Mouse (Mus musculus): Measurements from ENCODE around the gene Prss54. TPM values are rescaled to one million over a fixed set of nuclear protein-coding genes. Genes with fewer than 3 reads are reported as not detected.

Prss54 gene
- total and polyA plus RNA-seq, 3 experiments, result 0.22 TPM; not detected in 2

- H3K4me3 ChIP-seq (ENCODE audit: low read depth, low read length), result no peak within 1 kb of the TSS
- no peaks in the 10 kb centered on the region for H3K9me3 ChIP-seq (replicated peaks)
- TF ChIP-seq GATA1 (IDR thresholded peaks at IDR 0.05; ENCODE audit: borderline replicate concordance, low read length) (no peak), TAL1 (conservative IDR thresholded peaks at IDR 0.05; ENCODE audit: low read depth, low read length) (no peak), GATA2 (IDR thresholded peaks at IDR 0.05; ENCODE audit: borderline replicate concordance, low read depth, low read length) (no peak), POLR2AphosphoS5 (IDR thresholded peaks at IDR 0.05; ENCODE audit: insufficient replicate concordance, low read depth, low read length) (no peak), CTCF (IDR thresholded peaks at IDR 0.05; ENCODE audit: low read depth, low read length) (no peak)
- no peaks in the 10 kb centered on the region for H3K36me3 ChIP-seq (replicated peaks)
- no peaks in the 10 kb centered on the region for H3K4me1 ChIP-seq (ENCODE audit: insufficient read depth, low read depth, low read length)
- no peak for ATAC-seq (ENCODE audit: extremely low read depth, insufficient number of reproducible peaks, low FRiP score, poor library complexity, severe bottlenecking)
- DNase-seq (ENCODE audit: low spot score), result no peak
- peaks cover 13% of the 10 kb centered on the region; the same call in 1 of the 2 replicates for H3K27me3 ChIP-seq (ENCODE audit: insufficient read depth, low read length)
Measured at GRCm38 (mm10) chr8:95533584-95534387, 42.4 kb downstream of the Prss54 start, which contains the start of gene Ccdc113. TSS of gene Ccdc113 (plus strand) at chr8:95534085.

GRCm38 (mm10) chr8:95532206-95532605 is 43.9 kb downstream of the Prss54 start:
- DNase-seq (ENCODE audit: low spot score) (no peak), ATAC-seq (ENCODE audit: extremely low read depth, insufficient number of reproducible peaks, low FRiP score, poor library complexity, severe bottlenecking) (no peak)
- Histone ChIP-seq H3K4me1 (ENCODE audit: insufficient read depth, low read depth, low read length) (no peaks in the 10 kb centered on the region), H3K27me3 (ENCODE audit: insufficient read depth, low read length) (peaks cover 10% of the 10 kb centered on the region; the same call in 1 of the 2 replicates), H3K4me3 (ENCODE audit: low read depth, low read length) (no peak overlapping the region), H3K36me3 (replicated peaks) (no peaks in the 10 kb centered on the region), H3K9me3 (replicated peaks) (no peaks in the 10 kb centered on the region)
- no peak for TF ChIP-seq GATA2 (IDR thresholded peaks at IDR 0.05; ENCODE audit: borderline replicate concordance, low read depth, low read length)
- no peak for TF ChIP-seq POLR2AphosphoS5 (IDR thresholded peaks at IDR 0.05; ENCODE audit: insufficient replicate concordance, low read depth, low read length)

- no peak for DNase-seq (ENCODE audit: low spot score)
- no peaks in the 10 kb centered on the region for H3K9me3 ChIP-seq (replicated peaks)
- TF ChIP-seq GATA1 (IDR thresholded peaks at IDR 0.05; ENCODE audit: borderline replicate concordance, low read length) (no peak), CTCF (IDR thresholded peaks at IDR 0.05; ENCODE audit: low read depth, low read length) (no peak), GATA2 (IDR thresholded peaks at IDR 0.05; ENCODE audit: borderline replicate concordance, low read depth, low read length) (no peak), TAL1 (conservative IDR thresholded peaks at IDR 0.05; ENCODE audit: low read depth, low read length) (no peak)
- no peak for ATAC-seq (ENCODE audit: extremely low read depth, insufficient number of reproducible peaks, low FRiP score, poor library complexity, severe bottlenecking)
- no peaks in the 10 kb centered on the region for H3K36me3 ChIP-seq (replicated peaks)
- H3K4me3 ChIP-seq (ENCODE audit: low read depth, low read length), result no peak overlapping the region
- peaks cover 12% of the 10 kb centered on the region for H3K27me3 ChIP-seq (ENCODE audit: insufficient read depth, low read length)
- H3K4me1 ChIP-seq (ENCODE audit: insufficient read depth, low read depth, low read length), result no peaks in the 10 kb centered on the region
Measured at GRCm38 (mm10) chr8:95528750-95529310, 47.3 kb downstream of the Prss54 start.

- TF ChIP-seq CTCF (IDR thresholded peaks at IDR 0.05; ENCODE audit: low read depth, low read length), result no peak
- TF ChIP-seq TAL1 (conservative IDR thresholded peaks at IDR 0.05; ENCODE audit: low read depth, low read length), result no peak
- TF ChIP-seq GATA2 (IDR thresholded peaks at IDR 0.05; ENCODE audit: borderline replicate concordance, low read depth, low read length), result no peak
- TF ChIP-seq GATA1 (IDR thresholded peaks at IDR 0.05; ENCODE audit: borderline replicate concordance, low read length), result no peak
- TF ChIP-seq POLR2AphosphoS5 (IDR thresholded peaks at IDR 0.05; ENCODE audit: insufficient replicate concordance, low read depth, low read length), result no peak
- Histone ChIP-seq H3K36me3 (replicated peaks) (no peaks in the 10 kb centered on the region), H3K4me3 (ENCODE audit: low read depth, low read length) (no peak overlapping the region), H3K4me1 (ENCODE audit: insufficient read depth, low read depth, low read length) (no peaks in the 10 kb centered on the region), H3K27me3 (ENCODE audit: insufficient read depth, low read length) (peaks cover 12% of the 10 kb centered on the region), H3K9me3 (replicated peaks) (no peaks in the 10 kb centered on the region)
- ATAC-seq (ENCODE audit: extremely low read depth, insufficient number of reproducible peaks, low FRiP score, poor library complexity, severe bottlenecking) (no peak), DNase-seq (ENCODE audit: low spot score) (no peak)
Measured at GRCm38 (mm10) chr8:95528194-95528593, 47.9 kb downstream of the Prss54 start.

- TF ChIP-seq GATA2 (IDR thresholded peaks at IDR 0.05; ENCODE audit: borderline replicate concordance, low read depth, low read length) (no peak), CTCF (IDR thresholded peaks at IDR 0.05; ENCODE audit: low read depth, low read length) (no peak)
- ATAC-seq (ENCODE audit: extremely low read depth, insufficient number of reproducible peaks, low FRiP score, poor library complexity, severe bottlenecking), result no peak
Measured at GRCm38 (mm10) chr8:95523991-95524390, 52.1 kb downstream of the Prss54 start.

GRCm38 (mm10) chr8:95516928-95517327 is 59.2 kb downstream of the Prss54 start:
- Histone ChIP-seq H3K4me3 (ENCODE audit: low read depth, low read length) (no peak overlapping the region), H3K36me3 (replicated peaks) (no peaks in the 10 kb centered on the region), H3K4me1 (ENCODE audit: insufficient read depth, low read depth, low read length) (no peaks in the 10 kb centered on the region), H3K9me3 (replicated peaks) (no peaks in the 10 kb centered on the region), H3K27me3 (ENCODE audit: insufficient read depth, low read length) (peaks cover 10% of the 10 kb centered on the region)
- ATAC-seq (ENCODE audit: extremely low read depth, insufficient number of reproducible peaks, low FRiP score, poor library complexity, severe bottlenecking) (no peak), DNase-seq (ENCODE audit: low spot score) (no peak)
- no peak for TF ChIP-seq TAL1 (conservative IDR thresholded peaks at IDR 0.05; ENCODE audit: low read depth, low read length)
- no peak for TF ChIP-seq GATA1 (IDR thresholded peaks at IDR 0.05; ENCODE audit: borderline replicate concordance, low read length)
- no peak for TF ChIP-seq CTCF (IDR thresholded peaks at IDR 0.05; ENCODE audit: low read depth, low read length)
- TF ChIP-seq POLR2AphosphoS5 (IDR thresholded peaks at IDR 0.05; ENCODE audit: insufficient replicate concordance, low read depth, low read length), result no peak

More at GRCm38 (mm10) chr8:95523991-95524390, 52.1 kb downstream of the Prss54 start:
- no peak overlapping the region for H3K4me3 ChIP-seq (ENCODE audit: low read depth, low read length)
- H3K4me1 ChIP-seq (ENCODE audit: insufficient read depth, low read depth, low read length), result no peaks in the 10 kb centered on the region
- H3K36me3 ChIP-seq (replicated peaks), result no peaks in the 10 kb centered on the region
- H3K9me3 ChIP-seq (replicated peaks), result no peaks in the 10 kb centered on the region
- DNase-seq (ENCODE audit: low spot score), result no peak
- H3K27me3 ChIP-seq (ENCODE audit: insufficient read depth, low read length), result peaks cover 7% of the 10 kb centered on the region
